Mouse (Mus musculus) lung, adult 2 months (tissue): Measurements from ENCODE around the gene Arhgap19. TPM values are rescaled to one million over a fixed set of nuclear protein-coding genes. Genes with fewer than 3 reads are reported as not detected.

Experiments used
- DNase-seq: peaks from one replicate; pipeline ENCODE4 v3.0.0; 2022
- H3K4me1 ChIP-seq: fragments of 200-500 bp; 2 replicates; pipeline ENCODE4 v1.6.1; 2011; ENCODE audit warnings: low read length; ENCODE audit not compliant: control insufficient read depth, insufficient read depth
- H3K4me3 ChIP-seq: fragments of 200-500 bp; replicated peaks from 2 replicates; pipeline ENCODE3; 2011; ENCODE audit warnings: low read depth, mild to moderate bottlenecking, control low read depth, low read length; ENCODE audit errors: extremely low read depth
- CTCF ChIP-seq: fragments of 200-500 bp; IDR thresholded peaks from 2 replicates; pipeline ENCODE4 v1.5.1; 2011; ENCODE audit warnings: mild to moderate bottlenecking, low read length, control low read depth; ENCODE audit not compliant: insufficient read depth
- POLR2A ChIP-seq: fragments of 200-500 bp; IDR thresholded peaks from 2 replicates; pipeline ENCODE4 v1.6.1; 2011; ENCODE audit warnings: low read depth, mild to moderate bottlenecking, control low read depth, low read length, borderline replicate concordance; ENCODE audit errors: extremely low read depth
- WGBS: fragments of 180-500 bp; shearing (Covaris S2); methylation state at CpG from one replicate; pipeline ENCODE4 v1.1.7; 2018; 5-methylcytosine and 5-hydroxymethylcytosine counted together
- polyA plus RNA-seq: library from polyadenylated mRNA; depleted of rRNA; stranded (reverse); fragments of >200 nt; gene quantifications from 2 replicates; pipeline ENCODE4 v1.2.3, GENCODE M21; 2012

Gene Arhgap19
- polyA plus RNA-seq, 1 experiment, result 2.2 TPM

GRCm38 (mm10) chr19:41822589-41822988, 20.7 kb upstream of the Arhgap19 start:
- WGBS, result 84% methylated on average over 1 of the region's 1 CpGs
- no peak overlapping the region for H3K4me3 ChIP-seq
- H3K4me1 ChIP-seq, result no peaks in the 10 kb centered on the region; the same call in 1 of the 2 replicates
- no peak for DNase-seq
- TF ChIP-seq POLR2A (no peak), CTCF (no peak)

GRCm38 (mm10) chr19:41821436-41821835, 19.6 kb upstream of the Arhgap19 start:
- no peak for DNase-seq
- TF ChIP-seq POLR2A (no peak), CTCF (no peak)
- Histone ChIP-seq H3K4me3 (no peak overlapping the region), H3K4me1 (no peaks in the 10 kb centered on the region; the same call in 1 of the 2 replicates)
- WGBS, result 34% methylated on average over 5 of the region's 5 CpGs

GRCm38 (mm10) chr19:41818749-41819148, 16.9 kb upstream of the Arhgap19 start:
- Histone ChIP-seq H3K4me1 (no peaks in the 10 kb centered on the region; the same call in 1 of the 2 replicates), H3K4me3 (no peak overlapping the region)
- TF ChIP-seq CTCF (no peak), POLR2A (no peak)
- 73% methylated on average over 4 of the region's 4 CpGs for WGBS
- no peak for DNase-seq

GRCm38 (mm10) chr19:41817325-41817724, 15.5 kb upstream of the Arhgap19 start:
- WGBS, result 43% methylated on average over 10 of the region's 10 CpGs
- Histone ChIP-seq H3K4me1 (no peaks in the 10 kb centered on the region; the same call in 1 of the 2 replicates), H3K4me3 (no peak overlapping the region)
- TF ChIP-seq POLR2A (no peak), CTCF (no peak)
- no peak for DNase-seq

GRCm38 (mm10) chr19:41816915-41817314, 15.1 kb upstream of the Arhgap19 start:
- no peak for TF ChIP-seq POLR2A
- no peak for TF ChIP-seq CTCF
- H3K4me1 ChIP-seq, result no peaks in the 10 kb centered on the region; the same call in 1 of the 2 replicates
- WGBS, result 56% methylated on average over 5 of the region's 5 CpGs

GRCm38 (mm10) chr19:41816410-41816809, 14.6 kb upstream of the Arhgap19 start:
- Histone ChIP-seq H3K4me1 (no peaks in the 10 kb centered on the region; the same call in 1 of the 2 replicates), H3K4me3 (no peak overlapping the region)
- WGBS, result 44% methylated on average over 5 of the region's 5 CpGs
- DNase-seq, result no peak
- TF ChIP-seq CTCF (no peak), POLR2A (no peak)

More at GRCm38 (mm10) chr19:41816915-41817314, 15.1 kb upstream of the Arhgap19 start:
- no peak for DNase-seq
- no peak overlapping the region for H3K4me3 ChIP-seq

- WGBS, result 90% methylated on average over 4 of the region's 4 CpGs
- no peak for DNase-seq
- Histone ChIP-seq H3K4me3 (no peak overlapping the region), H3K4me1 (no peaks in the 10 kb centered on the region)
- TF ChIP-seq POLR2A (no peak), CTCF (no peak)
Observed at GRCm38 (mm10) chr19:41813374-41813773, 11.5 kb upstream of the Arhgap19 start.

- WGBS, result 84% methylated on average over 10 of the region's 10 CpGs
- H3K4me3 ChIP-seq, result no peak overlapping the region
- no peak for DNase-seq
- no peaks in the 10 kb centered on the region for H3K4me1 ChIP-seq
- TF ChIP-seq POLR2A (no peak), CTCF (no peak)
Observed at GRCm38 (mm10) chr19:41812525-41812924, 10.7 kb upstream of the Arhgap19 start.

GRCm38 (mm10) chr19:41810074-41810473, 8.2 kb upstream of the Arhgap19 start:
- no peak for TF ChIP-seq CTCF
- Histone ChIP-seq H3K4me1 (no peaks in the 10 kb centered on the region), H3K4me3 (no peak overlapping the region)
- no peak for DNase-seq
- WGBS, result 83% methylated on average over 5 of the region's 5 CpGs

- no peak overlapping the region for H3K4me3 ChIP-seq
- TF ChIP-seq CTCF (no peak), POLR2A (no peak)
- DNase-seq, result no peak
- 65% methylated on average over 8 of the region's 8 CpGs for WGBS
- H3K4me1 ChIP-seq, result no peaks in the 10 kb centered on the region
Observed at GRCm38 (mm10) chr19:41808104-41808634, 6.3 kb upstream of the Arhgap19 start.

GRCm38 (mm10) chr19:41807497-41807896, 5.7 kb upstream of the Arhgap19 start:
- DNase-seq, result no peak
- Histone ChIP-seq H3K4me3 (no peak overlapping the region), H3K4me1 (no peaks in the 10 kb centered on the region)
- TF ChIP-seq POLR2A (no peak), CTCF (no peak)
- 49% methylated on average over 9 of the region's 9 CpGs for WGBS

GRCm38 (mm10) chr19:41805831-41806230, 4.0 kb upstream of the Arhgap19 start:
- TF ChIP-seq CTCF (no peak), POLR2A (no peak)
- H3K4me1 ChIP-seq, result no peaks in the 10 kb centered on the region
- no peak for DNase-seq
- WGBS, result 89% methylated on average over 4 of the region's 4 CpGs
- H3K4me3 ChIP-seq, result no peak overlapping the region
